Mouse (Mus musculus) midbrain, postnatal 0 days (tissue): ENCODE results near the gene Utrn. TPM values are rescaled to one million over a fixed set of nuclear protein-coding genes. Genes with fewer than 3 reads are reported as not detected.

Source experiments
- ATAC-seq: fragments of 200-750 bp; cut with Nextera tagmentation; 2 replicates; pipeline ENCODE4 v1.8.0; 2017; ENCODE audit warnings: moderate number of reproducible peaks, mild to moderate bottlenecking, moderate TSS enrichment, moderate library complexity; ENCODE audit not compliant: low FRiP score
- DNase-seq: peaks from one replicate; pipeline ENCODE4 v3.0.0-alpha.2; 2015; ENCODE audit warnings: low spot score
- H3K27ac ChIP-seq: fragments of 300-500 bp; sonication (generic); 2 replicates; pipeline ENCODE4 v1.5.1; 2014; ENCODE audit warnings: low read depth, mild to moderate bottlenecking, low read length, mixed read lengths
- H3K27me3 ChIP-seq: fragments of 300-500 bp; sonication (generic); 2 replicates; pipeline ENCODE4 v1.6.1; 2014; ENCODE audit warnings: low read length, control low read depth, mixed read lengths; ENCODE audit not compliant: insufficient read depth
- H3K36me3 ChIP-seq: fragments of 300-500 bp; sonication (generic); 2 replicates; pipeline ENCODE4 v1.6.1; 2014; ENCODE audit warnings: low read length, control low read depth, mixed read lengths; ENCODE audit not compliant: insufficient read depth
- H3K4me1 ChIP-seq: fragments of 300-500 bp; sonication (generic); 2 replicates; pipeline ENCODE4 v1.6.1; 2014; ENCODE audit warnings: mild to moderate bottlenecking, control low read depth, antibody characterized with exemption, low read length, mixed read lengths; ENCODE audit not compliant: insufficient read depth
- H3K4me2 ChIP-seq: fragments of 300-500 bp; sonication (generic); 2 replicates; pipeline ENCODE4 v1.6.1; 2014; ENCODE audit warnings: low read depth, mild to moderate bottlenecking, low read length, mixed read lengths; ENCODE audit not compliant: poor library complexity, severe bottlenecking
- H3K4me3 ChIP-seq: fragments of 300-500 bp; sonication (generic); 2 replicates; pipeline ENCODE4 v1.5.1; 2014; ENCODE audit warnings: low read depth, mild to moderate bottlenecking, low read length, moderate library complexity
- H3K9ac ChIP-seq: fragments of 300-500 bp; sonication (generic); replicated peaks from 2 replicates; pipeline ENCODE4 v1.6.1; 2014; ENCODE audit warnings: mild to moderate bottlenecking, low read length, moderate library complexity, mixed read lengths; ENCODE audit not compliant: poor library complexity, severe bottlenecking
- H3K9me3 ChIP-seq: fragments of 300-500 bp; sonication (generic); 2 replicates; pipeline ENCODE4 v1.6.1; 2016; ENCODE audit warnings: low read length, control low read depth
- CTCF ChIP-seq: IDR thresholded peaks from 2 replicates; pipeline ENCODE4 v1.5.1; 2016; ENCODE audit warnings: antibody characterized with exemption, mild to moderate bottlenecking
- WGBS: fragments of 180-500 bp; shearing (Covaris S2); extraction: QIAGEN DNeasy Blood & Tissue Kit; methylation state at CpG from one replicate; pipeline ENCODE4 v1.1.7; 2014; 5-methylcytosine and 5-hydroxymethylcytosine counted together
- polyA plus RNA-seq: library from polyadenylated mRNA; unstranded; fragments of >200 nt; fragmentation: Nextera tagmentation; extraction: Ambion mirVana; gene quantifications from 2 replicates; pipeline ENCODE4 v1.2.1, GENCODE M21; 2015
- total RNA-seq: library from RNA; depleted of rRNA; stranded (reverse); fragments of >200 nt; gene quantifications from 2 replicates; pipeline ENCODE4 v1.2.3, GENCODE M21; 2014

Utrn gene
- total and polyA plus RNA-seq, 2 experiments from 2014 or later = 15.4 to 20.6 TPM

DNA sequence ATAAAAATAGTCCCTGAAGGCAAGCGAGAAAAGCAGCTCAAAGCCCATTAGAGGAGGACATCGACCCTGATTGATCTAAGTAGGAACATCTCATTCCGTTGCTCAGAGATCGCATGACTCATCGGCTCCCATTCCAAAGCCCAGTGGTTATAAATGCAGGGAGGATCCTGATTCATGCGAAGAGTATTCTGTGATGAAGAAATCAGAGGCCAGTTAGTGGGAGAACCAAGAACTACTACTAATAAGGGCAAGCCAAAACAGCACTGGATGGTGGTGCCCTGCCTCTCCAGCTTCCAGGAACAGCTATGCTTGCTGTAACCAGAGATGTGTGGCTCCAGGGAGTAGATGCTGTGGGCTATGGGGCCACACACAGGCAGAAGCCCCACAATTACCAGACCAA, 81.2 kb downstream of the Utrn start:
- no peaks in the 10 kb centered on the region for H3K4me1 ChIP-seq
- no peak overlapping the region for H3K4me2 ChIP-seq
- DNase-seq (no peak), ATAC-seq (no peak)
- H3K9ac ChIP-seq = no peak overlapping the region
- H3K27me3 ChIP-seq = no peaks in the 10 kb centered on the region
- H3K36me3 ChIP-seq = no peaks in the 10 kb centered on the region
- H3K27ac ChIP-seq = no peak overlapping the region
- TF ChIP-seq CTCF = no peak
- H3K9me3 ChIP-seq = no peaks in the 10 kb centered on the region
- WGBS = 80% methylated on average over 6 of the region's 6 CpGs
- H3K4me3 ChIP-seq = no peak overlapping the region

DNA sequence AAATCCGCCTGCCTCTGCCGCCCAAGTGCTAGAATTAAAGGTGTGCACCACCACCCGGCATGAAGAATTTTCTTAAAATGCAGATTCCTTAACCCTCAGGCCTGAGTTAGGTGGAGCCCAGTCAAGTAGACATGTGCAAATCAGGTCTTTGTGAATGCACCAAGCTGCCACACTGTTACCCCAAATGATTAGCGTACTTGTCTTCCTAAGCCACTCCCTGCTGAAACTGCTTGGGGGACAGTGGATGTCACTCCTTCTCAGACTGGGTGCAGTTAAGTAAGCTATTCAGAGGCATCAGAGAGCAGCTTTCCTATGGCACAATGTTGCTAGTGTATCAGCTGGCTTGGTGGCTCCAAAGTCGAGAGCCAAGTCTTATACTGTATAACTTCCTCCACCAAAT, 83.9 kb downstream of the Utrn start:
- no peak overlapping the region for H3K4me2 ChIP-seq
- TF ChIP-seq CTCF = no peak
- H3K27ac ChIP-seq = no peak overlapping the region
- H3K36me3 ChIP-seq = no peaks in the 10 kb centered on the region
- 86% methylated on average over 5 of the region's 5 CpGs for WGBS
- no peaks in the 10 kb centered on the region for H3K4me1 ChIP-seq
- ATAC-seq (no peak), DNase-seq (no peak)
- H3K27me3 ChIP-seq = no peaks in the 10 kb centered on the region
- no peak overlapping the region for H3K4me3 ChIP-seq
- H3K9ac ChIP-seq = no peak overlapping the region
- no peaks in the 10 kb centered on the region for H3K9me3 ChIP-seq

DNA sequence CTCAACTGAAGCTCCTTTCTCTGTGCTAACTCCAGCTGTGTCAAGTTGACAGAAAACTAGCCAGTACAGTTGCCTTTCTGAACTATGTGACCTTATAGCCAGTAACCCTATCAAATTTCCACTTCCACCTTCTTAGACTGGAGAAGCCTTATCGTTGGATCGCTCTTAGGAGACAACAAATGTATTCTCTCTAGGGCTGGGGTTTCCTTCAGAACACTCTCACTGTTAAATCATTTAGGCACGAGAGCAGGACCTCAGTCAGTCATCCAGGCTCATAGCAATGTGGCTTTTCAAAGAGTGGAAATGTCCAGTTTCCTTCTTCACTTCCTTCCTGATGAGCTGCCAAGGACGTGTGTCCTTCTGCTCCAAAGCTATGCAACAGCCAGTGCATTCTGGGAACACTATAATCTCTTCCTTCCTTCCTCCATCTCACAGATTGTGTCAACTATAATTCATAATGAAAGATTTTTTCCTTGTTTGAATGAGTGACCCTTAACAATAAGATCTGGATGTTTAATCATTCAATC, 87.7 kb downstream of the Utrn start:
- DNase-seq (no peak), ATAC-seq (no peak)
- Histone ChIP-seq H3K9me3 (no peaks in the 10 kb centered on the region), H3K27ac (no peak overlapping the region), H3K27me3 (no peaks in the 10 kb centered on the region), H3K4me2 (no peak overlapping the region), H3K36me3 (no peaks in the 10 kb centered on the region), H3K9ac (no peak overlapping the region), H3K4me3 (no peak overlapping the region), H3K4me1 (no peaks in the 10 kb centered on the region)
- TF ChIP-seq CTCF = no peak
- WGBS = 86% methylated on average over 4 of the region's 4 CpGs

DNA sequence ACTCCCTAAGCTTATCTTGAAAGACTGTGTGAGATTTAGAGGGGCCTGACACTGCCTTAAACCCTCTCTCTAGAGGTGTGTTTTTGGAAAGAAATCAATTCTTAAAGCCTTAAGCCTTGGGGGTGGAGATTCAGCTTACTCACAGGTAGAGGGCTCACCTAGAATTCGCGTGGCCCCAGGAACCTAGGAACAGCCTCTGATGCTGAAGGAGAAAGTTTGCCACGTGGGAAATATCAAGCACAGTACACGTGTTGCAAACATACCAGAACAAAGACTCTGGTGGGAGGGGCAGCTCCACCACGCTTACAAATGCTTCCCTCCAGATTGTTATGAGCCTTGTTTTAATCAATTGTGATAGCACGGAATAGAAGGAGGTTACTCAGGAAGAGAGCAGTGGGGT, 96.0 kb downstream of the Utrn start:
- no peak for TF ChIP-seq CTCF
- Histone ChIP-seq H3K4me1 (no peaks in the 10 kb centered on the region), H3K27me3 (no peaks in the 10 kb centered on the region), H3K27ac (no peak overlapping the region), H3K9ac (no peak overlapping the region), H3K4me3 (no peak overlapping the region), H3K9me3 (no peaks in the 10 kb centered on the region), H3K4me2 (no peak overlapping the region), H3K36me3 (no peaks in the 10 kb centered on the region)
- DNase-seq (no peak), ATAC-seq (no peak)
- WGBS = 43% methylated on average over 6 of the region's 6 CpGs

DNA sequence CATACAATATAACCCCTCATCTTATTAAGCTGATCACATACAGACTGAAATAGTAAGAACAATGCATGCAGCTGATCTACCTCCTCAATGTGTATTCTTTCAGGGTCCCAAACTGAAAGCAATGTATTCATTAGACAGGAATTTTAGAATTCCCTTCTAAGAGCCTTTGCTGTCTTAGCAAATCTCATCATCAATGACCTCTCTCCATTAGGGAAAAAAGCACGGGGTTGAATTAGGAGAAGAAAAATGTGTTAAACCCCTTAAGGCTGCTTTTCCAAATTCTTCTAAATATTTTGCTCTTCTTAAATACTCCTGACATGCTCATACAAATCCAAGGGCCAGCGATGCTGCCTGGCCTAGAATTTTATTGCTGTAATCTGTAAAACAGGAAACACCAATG, 97.7 kb downstream of the Utrn start:
- H3K36me3 ChIP-seq = no peaks in the 10 kb centered on the region
- ATAC-seq = no peak

DNA sequence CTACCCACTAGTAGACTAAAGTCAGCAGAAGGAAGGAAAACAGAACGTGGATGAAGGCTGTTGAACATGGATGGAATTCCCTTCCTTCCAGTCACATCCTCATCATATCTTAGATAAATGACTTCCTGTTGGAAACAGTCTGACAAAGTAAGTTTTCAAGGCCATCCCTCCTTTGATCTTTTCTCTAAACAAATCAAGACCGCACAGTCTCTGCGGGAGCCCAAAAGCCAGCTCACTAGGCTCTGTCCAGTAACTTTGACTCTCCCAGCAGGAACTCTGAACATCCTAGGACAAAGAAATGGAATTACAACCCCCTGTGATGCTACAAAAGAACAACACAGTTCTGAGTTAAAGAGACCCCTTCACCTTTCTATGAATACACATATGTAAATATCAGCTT, 106.5 kb downstream of the Utrn start:
- ATAC-seq = no peak
- no peaks in the 10 kb centered on the region for H3K9me3 ChIP-seq
- WGBS = 49% methylated on average over 3 of the region's 3 CpGs
- no peak overlapping the region for H3K27ac ChIP-seq
- no peaks in the 10 kb centered on the region for H3K27me3 ChIP-seq
- H3K4me1 ChIP-seq = no peaks in the 10 kb centered on the region
- DNase-seq = no peak
- no peaks in the 10 kb centered on the region for H3K36me3 ChIP-seq
- no peak overlapping the region for H3K4me2 ChIP-seq
- H3K9ac ChIP-seq = no peak overlapping the region
- TF ChIP-seq CTCF = no peak
- no peak overlapping the region for H3K4me3 ChIP-seq

More for the DNA sequence above, 97.7 kb downstream of the Utrn start:
- TF ChIP-seq CTCF = no peak
- Histone ChIP-seq H3K4me3 (no peak overlapping the region), H3K9ac (no peak overlapping the region), H3K9me3 (no peaks in the 10 kb centered on the region), H3K4me2 (no peak overlapping the region), H3K27ac (no peak overlapping the region), H3K27me3 (no peaks in the 10 kb centered on the region), H3K4me1 (no peaks in the 10 kb centered on the region)
- no peak for DNase-seq
- 88% methylated on average over 2 of the region's 2 CpGs for WGBS
